Mouse (Mus musculus) limb, embryonic 15.5 days (tissue): ENCODE measurements around the gene Smtnl2. TPM values are rescaled to one million over a fixed set of nuclear protein-coding genes. Genes with fewer than 3 reads are reported as not detected.

Source experiments
- ATAC-seq: fragments of 200-750 bp; cut with Nextera tagmentation; 2 replicates; pipeline ENCODE4 v1.8.0; 2017; ENCODE audit warnings: low read depth, moderate TSS enrichment; ENCODE audit not compliant: insufficient number of reproducible peaks, low FRiP score, low TSS enrichment
- H3K27ac ChIP-seq: fragments of 300-500 bp; sonication (generic); 2 replicates; pipeline ENCODE4 v1.5.1; 2015; ENCODE audit warnings: moderate library complexity, mild to moderate bottlenecking, inconsistent platforms
- H3K27me3 ChIP-seq: fragments of 300-500 bp; sonication (generic); 2 replicates; pipeline ENCODE4 v1.6.1; 2015; ENCODE audit warnings: inconsistent platforms
- H3K36me3 ChIP-seq: fragments of 300-500 bp; sonication (generic); 2 replicates; pipeline ENCODE4 v1.6.1; 2015; ENCODE audit warnings: inconsistent platforms
- H3K4me1 ChIP-seq: fragments of 300-500 bp; sonication (generic); 2 replicates; pipeline ENCODE4 v1.6.1; 2015; ENCODE audit warnings: inconsistent platforms
- H3K4me2 ChIP-seq: fragments of 300-500 bp; sonication (generic); 2 replicates; pipeline ENCODE4 v1.6.1; 2015; ENCODE audit warnings: mild to moderate bottlenecking, inconsistent platforms
- H3K4me3 ChIP-seq: fragments of 300-500 bp; sonication (generic); 2 replicates; pipeline ENCODE4 v1.5.1; 2015; ENCODE audit warnings: mild to moderate bottlenecking, inconsistent platforms
- H3K9ac ChIP-seq: fragments of 300-500 bp; sonication (generic); 2 replicates; pipeline ENCODE4 v1.6.1; 2015; ENCODE audit warnings: inconsistent platforms
- H3K9me3 ChIP-seq: fragments of 300-500 bp; sonication (generic); 2 replicates; pipeline ENCODE4 v1.6.1; 2016; ENCODE audit warnings: inconsistent platforms
- WGBS: fragments of 180-500 bp; shearing (Covaris S2); methylation state at CpG from one replicate; pipeline ENCODE4 v1.1.7; 2015; 5-methylcytosine and 5-hydroxymethylcytosine counted together
- polyA plus RNA-seq: library from polyadenylated mRNA; unstranded; fragments of >200 nt; fragmentation: Nextera tagmentation; extraction: Ambion mirVana; gene quantifications from 2 replicates; pipeline ENCODE4 v1.2.1, GENCODE M21; 2015

Smtnl2 gene
- polyA plus RNA-seq, 1 experiment from 2014 or later: 85.0 TPM

- Histone ChIP-seq H3K9ac (no peak overlapping the region), H3K4me3 (peak overlapping the region; percentile 58), H3K27me3 (peaks cover 20% of the 10 kb centered on the region; the same call in 1 of the 2 replicates)
Observed at GRCm38 (mm10) chr11:72409649-72410385, 1.7 kb downstream of the Smtnl2 start.

GRCm38 (mm10) chr11:72408451-72409170, 2.9 kb downstream of the Smtnl2 start:
- no peaks in the 10 kb centered on the region for H3K36me3 ChIP-seq
- H3K4me3 ChIP-seq: peak overlapping the region; percentile 58
- no peaks in the 10 kb centered on the region for H3K9me3 ChIP-seq
- H3K9ac ChIP-seq: no peak overlapping the region
- no peak for ATAC-seq
- H3K27ac ChIP-seq: no peak overlapping the region
- peaks cover 20% of the 10 kb centered on the region; the same call in 1 of the 2 replicates for H3K27me3 ChIP-seq
- peaks cover 52% of the 10 kb centered on the region for H3K4me1 ChIP-seq
- peak overlapping the region; percentile 95 for H3K4me2 ChIP-seq
- WGBS: 33% methylated on average over 9 of the region's 9 CpGs

More at GRCm38 (mm10) chr11:72409649-72410385, 1.7 kb downstream of the Smtnl2 start:
- H3K36me3 ChIP-seq: no peaks in the 10 kb centered on the region
- 51% methylated on average over 12 of the region's 12 CpGs for WGBS
- 0 out of 2 replicates have a peak overlapping the region, but pooled peaks have one; percentile 1 for H3K27ac ChIP-seq
- no peaks in the 10 kb centered on the region for H3K9me3 ChIP-seq
- peak overlapping the region; percentile 95 for H3K4me2 ChIP-seq
- H3K4me1 ChIP-seq: peaks cover 55% of the 10 kb centered on the region
- no peak for ATAC-seq

GRCm38 (mm10) chr11:72407574-72407973, 3.9 kb downstream of the Smtnl2 start:
- 16% methylated on average over 7 of the region's 7 CpGs for WGBS
- Histone ChIP-seq H3K4me2 (0 out of 2 replicates have a peak overlapping the region, but pooled peaks have one; percentile 14), H3K4me3 (no peak overlapping the region), H3K27ac (peak overlapping the region; percentile 18; the same call in 1 of the 2 replicates), H3K36me3 (no peaks in the 10 kb centered on the region), H3K4me1 (peaks cover 42% of the 10 kb centered on the region), H3K9me3 (no peaks in the 10 kb centered on the region), H3K27me3 (peaks cover 20% of the 10 kb centered on the region; the same call in 1 of the 2 replicates), H3K9ac (no peak overlapping the region)
- ATAC-seq: no peak

- no peak for ATAC-seq
- Histone ChIP-seq H3K9me3 (no peaks in the 10 kb centered on the region), H3K9ac (no peak overlapping the region), H3K27ac (no peak overlapping the region), H3K27me3 (peaks cover 20% of the 10 kb centered on the region; the same call in 1 of the 2 replicates), H3K36me3 (no peaks in the 10 kb centered on the region), H3K4me2 (no peak overlapping the region), H3K4me3 (no peak overlapping the region), H3K4me1 (peaks cover 42% of the 10 kb centered on the region)
- 23% methylated on average over 3 of the region's 3 CpGs for WGBS
Observed at GRCm38 (mm10) chr11:72407081-72407480, 4.4 kb downstream of the Smtnl2 start.

- H3K27me3 ChIP-seq: peaks cover 20% of the 10 kb centered on the region; the same call in 1 of the 2 replicates
- no peak overlapping the region for H3K27ac ChIP-seq
- WGBS: 49% methylated on average over 8 of the region's 8 CpGs
- no peaks in the 10 kb centered on the region for H3K9me3 ChIP-seq
- H3K36me3 ChIP-seq: no peaks in the 10 kb centered on the region
- H3K4me2 ChIP-seq: no peak overlapping the region
- H3K4me1 ChIP-seq: peaks cover 35% of the 10 kb centered on the region
- H3K4me3 ChIP-seq: no peak overlapping the region
- H3K9ac ChIP-seq: no peak overlapping the region
- ATAC-seq: no peak
Observed at GRCm38 (mm10) chr11:72406079-72406675, 5.3 kb downstream of the Smtnl2 start.

- 68% methylated on average over 4 of the region's 4 CpGs for WGBS
- no peak for ATAC-seq
- H3K4me3 ChIP-seq: no peak overlapping the region
- H3K9ac ChIP-seq: no peak overlapping the region
- H3K9me3 ChIP-seq: no peaks in the 10 kb centered on the region
- no peak overlapping the region for H3K4me2 ChIP-seq
- H3K4me1 ChIP-seq: peaks cover 29% of the 10 kb centered on the region
- H3K36me3 ChIP-seq: no peaks in the 10 kb centered on the region
- H3K27ac ChIP-seq: no peak overlapping the region
- H3K27me3 ChIP-seq: peaks cover 20% of the 10 kb centered on the region; the same call in 1 of the 2 replicates
Observed at GRCm38 (mm10) chr11:72405532-72405931, 6.0 kb downstream of the Smtnl2 start.

GRCm38 (mm10) chr11:72402969-72403368, 8.5 kb downstream of the Smtnl2 start:
- no peaks in the 10 kb centered on the region for H3K36me3 ChIP-seq
- no peak for ATAC-seq
- H3K9me3 ChIP-seq: no peaks in the 10 kb centered on the region
- no peak overlapping the region for H3K27ac ChIP-seq
- H3K4me2 ChIP-seq: no peak overlapping the region
- H3K4me1 ChIP-seq: peaks cover 20% of the 10 kb centered on the region
- H3K9ac ChIP-seq: no peak overlapping the region
- no peak overlapping the region for H3K4me3 ChIP-seq
- 86% methylated on average over 12 of the region's 12 CpGs for WGBS
- H3K27me3 ChIP-seq: peaks cover 4% of the 10 kb centered on the region; the same call in 1 of the 2 replicates

- no peak overlapping the region for H3K4me2 ChIP-seq
- ATAC-seq: no peak
- no peak overlapping the region for H3K27ac ChIP-seq
- H3K4me1 ChIP-seq: peaks cover 23% of the 10 kb centered on the region
- no peak overlapping the region for H3K9ac ChIP-seq
- 67% methylated on average over 5 of the region's 5 CpGs for WGBS
- no peaks in the 10 kb centered on the region for H3K27me3 ChIP-seq
- H3K9me3 ChIP-seq: no peaks in the 10 kb centered on the region
- H3K4me3 ChIP-seq: no peak overlapping the region
- H3K36me3 ChIP-seq: no peaks in the 10 kb centered on the region
Observed at GRCm38 (mm10) chr11:72402017-72402416, 9.5 kb downstream of the Smtnl2 start.

- no peak overlapping the region for H3K9ac ChIP-seq
- no peak overlapping the region for H3K4me3 ChIP-seq
- H3K4me2 ChIP-seq: no peak overlapping the region
- no peaks in the 10 kb centered on the region for H3K36me3 ChIP-seq
- 84% methylated on average over 12 of the region's 12 CpGs for WGBS
- H3K27ac ChIP-seq: no peak overlapping the region
- peaks cover 25% of the 10 kb centered on the region for H3K4me1 ChIP-seq
- ATAC-seq: no peak
- H3K27me3 ChIP-seq: no peaks in the 10 kb centered on the region
- no peaks in the 10 kb centered on the region for H3K9me3 ChIP-seq
Observed at GRCm38 (mm10) chr11:72401068-72401467, 10.4 kb downstream of the Smtnl2 start.

- Histone ChIP-seq H3K9me3 (no peaks in the 10 kb centered on the region), H3K4me2 (no peak overlapping the region), H3K9ac (no peak overlapping the region), H3K4me3 (no peak overlapping the region), H3K27me3 (no peaks in the 10 kb centered on the region), H3K4me1 (peaks cover 34% of the 10 kb centered on the region), H3K36me3 (no peaks in the 10 kb centered on the region), H3K27ac (peak overlapping the region; percentile 43; the same call in 1 of the 2 replicates)
- 60% methylated on average over 8 of the region's 8 CpGs for WGBS
- ATAC-seq: no peak
Observed at GRCm38 (mm10) chr11:72397811-72398525, 13.5 kb downstream of the Smtnl2 start.

- H3K27me3 ChIP-seq: no peaks in the 10 kb centered on the region
- peak overlapping the region; percentile 54; the same call in 1 of the 2 replicates for H3K27ac ChIP-seq
- ATAC-seq: no peak
- peaks cover 34% of the 10 kb centered on the region for H3K4me1 ChIP-seq
- H3K9ac ChIP-seq: no peak overlapping the region
- no peaks in the 10 kb centered on the region for H3K36me3 ChIP-seq
- WGBS: 34% methylated on average over 10 of the region's 10 CpGs
- H3K4me2 ChIP-seq: no peak overlapping the region
- H3K9me3 ChIP-seq: no peaks in the 10 kb centered on the region
- no peak overlapping the region for H3K4me3 ChIP-seq
Observed at GRCm38 (mm10) chr11:72397072-72397471, 14.4 kb downstream of the Smtnl2 start.
